Mouse (Mus musculus) megakaryocyte progenitor cell, adult 5-6 weeks (primary cell): ENCODE measurements around the gene Camk2d. TPM values are rescaled to one million over a fixed set of nuclear protein-coding genes. Genes with fewer than 3 reads are reported as not detected.

Experiments
- ATAC-seq: replicated peaks from 2 replicates; pipeline ENCODE4 v1.8.0; 2016; ENCODE audit warnings: mild to moderate bottlenecking, moderate TSS enrichment, inconsistent platforms; ENCODE audit not compliant: poor library complexity
- total RNA-seq, 2 experiments: library from RNA; stranded (forward) in 1 of 2; stranded (reverse) in 1 of 2; fragments of 157-497, 149-512 nt in 1 of 2; fragments of 200-1000 nt in 1 of 2; gene quantifications; 2 replicates each; pipeline versions ENCODE4 v1.2.3 to v1.2.4; 2015 to 2017

The Camk2d gene
- total RNA-seq, 2 experiments from 2014 or later: 13.2 to 16.9 TPM

- ATAC-seq: no peak
Observed at GRCm38 (mm10) chr3:126804968-126805367, 208.9 kb downstream of the Camk2d start.

- ATAC-seq: no peak
Observed at GRCm38 (mm10) chr3:126806145-126806544, 210.0 kb downstream of the Camk2d start.

DNA sequence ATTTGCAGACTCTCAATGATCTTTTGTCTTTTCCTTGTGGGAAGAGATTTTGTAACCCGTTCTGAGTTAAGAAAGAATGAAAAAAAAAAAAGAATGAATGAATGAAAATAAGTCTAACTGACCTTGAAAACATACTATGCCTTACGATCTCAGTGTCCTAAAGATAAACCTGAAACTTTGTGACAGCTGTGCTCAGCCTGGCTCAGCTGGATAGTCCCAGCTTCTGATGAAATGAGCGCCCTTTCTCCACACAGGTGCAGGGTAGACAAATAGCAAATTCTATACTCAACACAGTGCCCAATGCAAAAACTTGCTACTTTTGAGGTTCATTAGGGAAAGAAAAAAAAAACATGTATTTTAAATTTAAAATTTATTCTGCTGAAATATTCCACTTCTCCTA lies 213.8 kb downstream of the Camk2d start:
- ATAC-seq: no peak

DNA sequence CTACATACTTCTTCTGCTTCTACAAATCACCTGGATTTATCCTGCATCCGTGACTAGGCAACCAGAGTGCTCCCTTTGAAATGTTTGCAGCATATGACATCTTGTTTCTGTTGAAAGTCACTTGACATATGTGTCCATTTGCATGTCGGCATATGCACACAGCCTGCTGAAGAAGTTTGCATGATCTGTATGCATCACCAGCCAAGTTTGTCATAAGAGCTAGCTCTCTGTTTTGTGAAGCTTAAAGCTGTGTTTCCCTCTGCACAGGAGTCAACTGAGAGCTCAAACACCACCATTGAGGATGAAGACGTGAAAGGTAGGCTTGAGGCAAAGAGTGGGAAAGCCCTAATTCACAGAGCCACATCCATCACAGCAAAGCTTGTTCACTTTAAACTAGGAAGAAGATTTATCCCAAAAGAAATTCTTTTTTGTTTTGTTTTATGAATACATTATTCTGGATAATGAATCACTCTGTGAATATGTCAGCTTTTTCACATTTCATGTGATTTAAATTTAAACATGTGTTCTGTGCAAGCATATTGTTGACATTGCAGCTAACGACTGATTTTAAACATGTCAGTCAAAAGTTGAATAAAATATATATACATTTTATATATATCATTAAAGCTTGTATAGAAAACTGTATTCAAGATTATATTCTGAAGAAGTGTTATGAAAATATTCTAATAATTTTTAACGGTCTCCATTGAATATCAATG lies 214.4 kb downstream of the Camk2d start:
- ATAC-seq: no peak

DNA sequence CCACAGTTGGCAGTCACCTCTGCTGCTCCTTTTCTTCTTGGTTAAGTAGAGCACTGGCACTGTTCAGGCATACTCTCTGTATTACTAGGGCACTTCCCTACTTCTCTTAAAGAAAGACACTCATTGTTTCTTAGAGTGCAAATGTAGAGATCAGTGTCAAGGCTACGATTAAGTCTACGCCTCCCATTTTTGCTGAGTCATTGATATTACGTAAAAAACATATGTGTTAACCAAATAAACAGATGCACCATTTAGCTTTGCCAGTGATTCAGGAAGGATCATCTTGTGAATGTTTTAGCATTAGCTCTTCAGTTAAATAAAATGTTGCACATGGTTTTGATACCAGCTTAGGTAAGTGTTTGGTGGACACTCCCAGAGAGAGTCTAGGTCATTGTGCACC lies 215.5 kb downstream of the Camk2d start:
- ATAC-seq: peak; percentile 44; the same call in 1 of the 2 replicates

DNA sequence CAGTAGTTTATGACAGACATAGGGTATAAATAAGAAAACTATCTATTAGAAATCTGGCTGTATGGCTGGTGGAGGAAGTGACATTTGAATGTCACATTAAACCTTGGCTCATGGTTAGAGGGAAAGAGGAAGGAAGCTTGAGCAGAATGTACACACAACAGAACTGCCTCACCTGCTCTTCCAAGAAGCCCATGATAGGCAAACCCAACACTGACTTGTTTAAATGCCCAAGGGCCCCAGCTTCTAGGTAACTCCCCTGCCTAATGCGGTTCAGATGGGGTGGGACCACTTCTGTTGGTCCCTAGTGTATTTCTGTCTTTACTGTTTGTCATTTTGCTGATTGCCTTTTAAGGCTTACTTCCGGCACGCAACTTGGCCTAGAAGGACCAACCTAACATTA lies 226.3 kb downstream of the Camk2d start:
- peak; percentile 57 for ATAC-seq

GRCm38 (mm10) chr3:126824930-126825329 lies 228.8 kb downstream of the Camk2d start:
- ATAC-seq: no peak

- no peak for ATAC-seq
Observed at GRCm38 (mm10) chr3:126826172-126826571, 230.1 kb downstream of the Camk2d start.

GRCm38 (mm10) chr3:126827900-126828299 lies 231.8 kb downstream of the Camk2d start:
- no peak for ATAC-seq

DNA sequence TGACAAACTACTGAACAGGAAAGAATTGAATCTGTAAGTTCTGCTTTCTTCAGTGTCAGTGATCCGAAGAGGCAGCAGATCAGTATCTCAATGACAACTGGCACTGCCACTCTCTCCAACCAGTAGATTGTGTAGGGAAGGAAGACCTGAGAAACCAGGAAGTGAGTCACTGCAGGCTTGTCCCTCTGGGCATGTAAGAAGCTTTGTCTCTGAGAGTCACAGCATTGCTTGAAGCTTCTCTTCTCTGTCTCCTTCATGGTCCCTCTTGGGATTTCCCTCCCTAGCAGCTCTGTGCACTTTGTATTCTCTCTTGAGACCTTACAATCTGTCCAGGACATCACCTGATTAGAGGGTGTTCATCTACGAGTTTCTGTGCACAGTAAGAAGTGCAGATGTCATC lies 233.7 kb downstream of the Camk2d start:
- peak; percentile 95 for ATAC-seq

GRCm38 (mm10) chr3:126831418-126832138 lies 235.5 kb downstream of the Camk2d start:
- ATAC-seq: peak; percentile 37

DNA sequence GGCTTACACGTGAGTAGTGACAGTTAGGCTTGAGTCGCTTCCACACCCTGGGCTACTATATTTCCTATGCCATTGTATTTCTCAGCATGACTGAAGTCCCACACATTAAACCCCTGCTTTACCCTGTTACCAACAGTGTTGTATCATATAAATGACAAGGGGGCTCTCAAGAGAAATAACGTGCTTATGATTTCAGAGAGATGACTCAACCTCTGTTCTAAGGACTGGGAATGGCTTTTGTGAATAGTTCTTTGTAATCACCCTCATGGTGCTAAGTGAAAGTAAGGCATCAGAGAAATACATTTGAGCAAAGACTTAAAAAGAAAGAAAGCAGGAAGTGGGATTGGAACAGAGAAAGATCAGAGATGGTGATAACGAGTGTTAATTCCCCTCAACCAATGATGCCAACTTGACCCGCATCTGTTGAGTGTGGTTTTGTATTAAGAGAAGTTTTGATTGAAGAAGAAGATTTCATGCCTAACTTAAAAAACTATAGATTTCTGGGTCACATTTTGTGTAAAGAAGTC lies 238.6 kb downstream of the Camk2d start:
- ATAC-seq: 0 out of 2 replicates have a peak, but pooled peaks have one; percentile 14

GRCm38 (mm10) chr3:126842780-126843179 lies 246.7 kb downstream of the Camk2d start:
- no peak for ATAC-seq

DNA sequence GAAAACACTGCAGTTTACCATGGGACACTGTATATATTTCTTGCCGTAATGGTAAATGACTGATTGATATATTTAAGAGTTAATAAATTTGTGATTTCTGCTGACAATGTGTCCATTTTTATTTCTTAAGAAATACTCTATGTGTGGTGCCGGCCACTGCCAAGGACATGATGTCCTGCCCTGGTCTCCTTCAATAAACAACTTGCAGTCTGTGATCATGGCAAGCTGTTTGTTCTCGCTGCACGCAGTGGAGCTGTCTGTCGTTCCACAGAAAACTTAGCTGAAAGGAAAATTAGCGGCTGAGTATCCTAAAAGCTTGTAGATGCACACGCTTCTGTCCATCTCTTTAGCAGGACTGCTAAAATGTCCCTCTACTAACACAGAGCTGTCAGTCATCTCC lies 248.7 kb downstream of the Camk2d start:
- ATAC-seq: no peak

DNA sequence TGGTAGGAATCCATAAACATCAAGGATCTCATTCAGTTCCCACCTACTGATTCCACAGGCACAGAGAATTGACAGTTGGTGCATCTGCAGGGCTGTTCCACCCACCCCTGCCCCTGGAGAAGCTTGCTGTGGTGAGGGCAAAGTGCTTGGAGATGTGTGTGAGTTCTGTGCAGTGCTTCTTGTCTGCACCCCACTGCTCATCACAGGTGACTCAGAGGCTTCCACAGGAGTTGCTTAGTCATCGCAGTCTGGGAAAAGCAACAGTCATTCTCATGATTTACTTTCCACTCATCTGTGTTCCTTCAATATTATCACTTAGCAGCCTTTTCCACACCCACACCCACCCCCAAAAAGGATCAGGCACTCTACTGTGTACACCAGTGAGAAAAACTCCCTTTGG lies 252.0 kb downstream of the Camk2d start:
- no peak for ATAC-seq

DNA sequence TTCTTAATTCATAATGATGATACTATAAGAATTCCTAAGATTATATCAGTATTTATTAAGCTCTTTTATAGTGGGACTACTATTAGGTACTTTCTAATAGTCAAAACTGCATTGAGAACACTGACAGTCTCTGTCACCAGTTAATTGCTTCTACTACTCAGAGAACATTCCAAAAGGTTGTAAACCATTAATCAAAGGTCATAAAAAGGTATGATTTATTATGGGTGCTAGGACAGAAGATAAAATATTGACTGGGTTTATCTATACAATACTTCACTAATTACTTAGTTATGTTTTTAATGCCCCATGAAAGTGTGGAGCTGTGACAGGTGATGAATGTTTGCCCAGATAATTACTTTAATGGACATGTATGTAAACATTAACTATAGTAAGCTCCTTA lies 264.3 kb downstream of the Camk2d start:
- ATAC-seq: no peak

- no peak for ATAC-seq
Observed at GRCm38 (mm10) chr3:126869561-126869960, 273.5 kb downstream of the Camk2d start.

DNA sequence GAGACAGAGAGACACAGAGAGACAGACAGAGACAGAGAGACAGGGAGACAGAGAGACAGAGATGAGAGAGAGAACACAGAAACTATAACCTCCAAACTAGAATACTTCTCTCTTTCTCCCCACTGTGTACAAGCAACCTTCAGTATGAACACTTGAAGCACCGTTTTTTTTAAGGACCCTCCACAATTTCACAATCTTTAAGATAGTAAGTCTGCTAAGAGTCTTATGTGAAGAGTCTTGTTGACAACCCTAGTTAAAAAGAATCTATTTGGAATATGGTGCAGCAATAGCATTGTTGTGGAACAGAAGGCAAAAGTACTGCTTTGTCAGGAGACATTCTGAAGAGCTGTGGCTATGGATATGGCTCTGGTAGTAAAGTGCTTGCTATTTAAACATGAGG lies 274.6 kb downstream of the Camk2d start:
- ATAC-seq: no peak

- no peak for ATAC-seq
Observed at GRCm38 (mm10) chr3:126878233-126878632, 282.1 kb downstream of the Camk2d start.

GRCm38 (mm10) chr3:126886090-126886489 lies 290.0 kb downstream of the Camk2d start:
- no peak for ATAC-seq

- no peak for ATAC-seq
Observed at GRCm38 (mm10) chr3:126886644-126887043, 290.5 kb downstream of the Camk2d start.
